Mouse (Mus musculus) megakaryocyte, embryonic 14.5 days (primary cell): ENCODE measurements around the gene Afmid. TPM values are rescaled to one million over a fixed set of nuclear protein-coding genes. Genes with fewer than 3 reads are reported as not detected.

ENCODE experiments used
- H3K27me3 ChIP-seq: replicated peaks from 2 replicates; pipeline ENCODE3; 2012; ENCODE audit warnings: inconsistent platforms
- H3K36me3 ChIP-seq: replicated peaks from 2 replicates; pipeline ENCODE3; 2012; ENCODE audit warnings: low read length, inconsistent platforms, mixed read lengths
- H3K4me1 ChIP-seq: 2 replicates; pipeline ENCODE4 v1.6.1; 2012; ENCODE audit warnings: inconsistent platforms
- H3K4me3 ChIP-seq: replicated peaks from 2 replicates; pipeline ENCODE3; 2012; ENCODE audit warnings: moderate library complexity, mild to moderate bottlenecking, inconsistent platforms
- H3K9me3 ChIP-seq: 2 replicates; pipeline ENCODE4 v1.6.1; 2012; ENCODE audit warnings: inconsistent platforms
- FLI1 ChIP-seq: IDR thresholded peaks from 2 replicates; pipeline ENCODE4 v1.6.1; 2012; ENCODE audit warnings: low read length, inconsistent platforms, mixed read lengths
- GATA1 ChIP-seq: IDR thresholded peaks from 3 replicates; pipeline ENCODE4 v1.6.1; 2012; ENCODE audit warnings: mixed read lengths, low read length, inconsistent platforms, borderline replicate concordance
- polyA plus RNA-seq: library from polyadenylated mRNA; stranded (reverse); fragments of >175 nt; gene quantifications from 2 replicates; pipeline ENCODE4 v1.2.3, GENCODE M21; 2012; ENCODE audit warnings: low replicate concordance; ENCODE audit not compliant: insufficient read depth

Gene Afmid
- polyA plus RNA-seq, 1 experiment, result 1.8 TPM

GRCm38 (mm10) chr11:117888853-117889822 is 63.4 kb downstream of the Afmid start:
- Histone ChIP-seq H3K4me3 (no peak overlapping the region), H3K27me3 (peaks cover 68% of the 10 kb centered on the region)
- TF ChIP-seq GATA1 (no peak), FLI1 (no peak)

More at GRCm38 (mm10) chr11:117888853-117889822, 63.4 kb downstream of the Afmid start:
- Histone ChIP-seq H3K4me1 (peaks cover 48% of the 10 kb centered on the region), H3K36me3 (no peaks in the 10 kb centered on the region), H3K9me3 (no peaks in the 10 kb centered on the region)

Other genes with a start within 250 kb of the Afmid start
- 5.7 and 9.3 TPM in 2 replicates for gene Tnrc6c, start 171.6 kb upstream of the Afmid start, polyA plus RNA-seq
- gene Tmc8, start 43.8 kb upstream of the Afmid start, polyA plus RNA-seq, result 104 and 477 TPM in 2 replicates
- 78.2 and 118 TPM in 2 replicates for gene Tmc6, start 43.7 kb upstream of the Afmid start, polyA plus RNA-seq
- gene 6030468B19Rik, start 28.3 kb upstream of the Afmid start, polyA plus RNA-seq, result 17.2 and 27.7 TPM in 2 replicates
- not detected in 2 replicates for gene Gm20708, start 16.3 kb upstream of the Afmid start, polyA plus RNA-seq
- gene Syngr2, start 16.3 kb upstream of the Afmid start, polyA plus RNA-seq, result 89.2 and 120 TPM in 2 replicates
- gene Tk1, start 168 bp downstream of the Afmid start, polyA plus RNA-seq, result 12.9 and 17.2 TPM in 2 replicates
- gene Birc5, start 23.3 kb downstream of the Afmid start, polyA plus RNA-seq, result 58.9 and 69.8 TPM in 2 replicates
- 0.07 TPM in 1 of 2 replicates, not detected in the other for gene Tmem235, start 34.8 kb downstream of the Afmid start, polyA plus RNA-seq
- 6.0 and 6.4 TPM in 2 replicates for gene Tha1, start 47.6 kb downstream of the Afmid start, polyA plus RNA-seq
- gene Socs3, start 144.1 kb downstream of the Afmid start, polyA plus RNA-seq, result 54.8 and 75.2 TPM in 2 replicates
- gene Pgs1, start 160.4 kb downstream of the Afmid start, polyA plus RNA-seq, result 16.0 and 43.0 TPM in 2 replicates